Mouse (Mus musculus) adrenal gland, adult 10 weeks (tissue): ENCODE measurements around the gene Vmn2r65. TPM values are rescaled to one million over a fixed set of nuclear protein-coding genes. Genes with fewer than 3 reads are reported as not detected.

ENCODE experiments used
- polyA plus RNA-seq: library from polyadenylated mRNA; stranded (reverse); fragments of 350-450 nt; fragmentation: Illumina TruSeq; extraction: RNeasy Lipid Tissue Mini Kit (QIAGEN cat#74804); gene quantifications from one replicate; pipeline ENCODE4 v1.2.3, GENCODE M21; 2014; ENCODE audit warnings: low read depth, low replicate concordance

Gene Vmn2r65
- not detected for polyA plus RNA-seq

DNA sequence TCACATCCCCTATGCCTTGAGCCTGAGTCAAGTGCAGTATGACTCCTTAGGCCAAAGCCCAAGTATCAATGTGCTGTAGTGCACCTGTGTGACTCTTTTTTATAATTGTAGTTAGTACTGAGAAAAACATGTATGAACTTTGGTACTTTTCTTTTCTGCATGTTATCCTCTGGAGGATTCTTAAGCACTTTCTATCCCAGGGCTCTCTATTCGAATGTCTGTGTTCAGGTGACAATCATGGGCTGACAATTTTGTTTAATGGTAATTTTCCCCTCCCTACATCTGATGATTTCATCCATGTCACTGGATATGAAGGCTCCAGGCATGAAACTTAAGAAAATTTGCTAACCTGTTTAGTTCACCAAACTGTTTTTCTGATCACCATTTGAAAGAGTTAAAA is at the start of gene Vmn2r65:
Gene Vmn2r65, minus strand, starts transcription at position 101 of the 400 bp plus-strand sequence.

DNA sequence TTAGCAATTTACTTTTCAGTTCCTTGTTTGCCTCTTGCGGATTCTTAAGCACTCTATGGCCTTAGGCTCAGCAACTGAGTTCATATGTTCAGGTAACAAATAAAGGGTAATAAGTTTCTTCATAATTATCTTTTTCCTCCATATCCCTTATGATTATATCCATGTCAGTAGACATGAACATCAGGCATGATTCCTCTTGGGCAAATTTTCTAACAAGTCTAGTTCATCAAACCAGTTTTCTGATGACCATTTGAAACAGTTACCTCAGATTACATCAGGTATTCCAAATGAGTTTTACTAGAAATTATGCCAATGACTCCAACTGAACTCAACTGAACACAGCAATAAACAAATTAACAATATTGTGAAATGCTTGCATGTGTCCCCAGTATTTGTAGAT is 48.3 kb upstream of the Vmn2r65 start, which contains the start of gene Vmn2r66:
Gene Vmn2r66, minus strand, starts transcription at position 101 of the 400 bp plus-strand sequence.

Other genes starting within 250 kb of the Vmn2r65 start
- not detected for gene Olfr291, start 110.6 kb downstream of the Vmn2r65 start, polyA plus RNA-seq
- gene Vmn2r66, start 48.2 kb upstream of the Vmn2r65 start, polyA plus RNA-seq = not detected
- gene Vmn2r67, start 191.9 kb upstream of the Vmn2r65 start, polyA plus RNA-seq = not detected